Mouse (Mus musculus) induced T-regulatory cell, adult 2 months (primary cell): ENCODE results near the gene Clec18a.
"Not testable (repeated sequence)": the region's sequence is repeated elsewhere in the genome, so short reads cannot be mapped to it uniquely, and the experiment has no call there.

Experiments
- DNase-seq: peaks from one replicate; pipeline ENCODE4 v3.0.0-alpha.2; 2012; ENCODE audit warnings: low read depth

The Clec18a gene

GRCm38 (mm10) chr8:111092326-111092725, at the start of gene Clec18a:
Gene Clec18a, minus strand, starts transcription at chr8:111092426.
- DNase-seq: not testable (repeated sequence)

DNA sequence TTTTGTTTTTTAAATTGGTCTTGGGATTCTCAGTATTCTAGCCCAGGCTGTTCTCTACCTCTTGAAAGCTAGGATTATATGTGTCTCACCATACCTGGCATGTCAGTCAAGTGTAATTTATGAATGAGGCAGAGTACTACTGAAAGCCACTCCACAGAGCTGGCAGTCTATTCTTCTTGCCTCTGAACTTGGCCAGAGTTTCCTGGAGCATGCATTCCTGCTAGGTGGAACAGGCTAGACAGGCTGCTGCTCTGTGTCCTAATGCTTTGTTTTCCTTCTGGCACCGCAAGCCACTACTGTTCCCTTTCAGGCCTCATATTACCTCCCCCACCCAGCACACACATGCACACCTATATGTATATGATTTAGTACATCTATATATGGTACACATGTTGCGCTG, 38.5 kb upstream of the Clec18a start:
- DNase-seq: no peak

GRCm38 (mm10) chr8:111119481-111119880, 27.3 kb upstream of the Clec18a start:
- DNase-seq: no peak

- DNase-seq: no peak
Observed at GRCm38 (mm10) chr8:111114891-111115290, 22.7 kb upstream of the Clec18a start.

DNA sequence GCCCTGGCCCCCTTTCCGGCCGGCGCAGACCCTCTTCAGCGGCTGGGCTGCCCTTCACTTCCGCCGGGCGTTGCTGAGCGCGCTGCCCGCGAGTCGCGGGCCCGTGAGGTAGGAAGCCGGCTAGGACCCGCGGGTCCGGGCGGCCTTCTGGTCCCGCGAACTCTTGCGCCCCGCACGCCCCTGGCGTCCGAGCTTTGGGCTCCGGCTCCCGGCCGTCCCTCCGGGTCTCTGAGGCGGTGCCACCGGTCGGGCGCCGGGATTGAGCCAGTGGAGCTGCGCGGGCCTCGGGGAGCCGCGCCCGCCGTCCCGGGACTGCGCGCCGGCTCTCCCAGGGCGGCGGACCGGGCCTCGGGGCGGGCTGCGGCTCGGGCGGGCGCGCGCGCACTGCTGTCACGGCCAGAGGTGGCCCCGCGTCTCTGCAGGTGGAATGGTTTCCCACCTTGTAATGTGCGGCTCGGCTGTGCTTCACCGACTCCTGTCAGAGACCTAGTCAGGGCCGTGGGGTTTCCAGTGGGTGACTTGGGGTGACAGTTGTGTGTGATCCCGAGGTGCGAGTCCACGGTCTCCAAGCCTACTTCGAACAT, 2.6 kb upstream of the Clec18a start:
- peak; percentile 59 for DNase-seq

- peak; percentile 94 for DNase-seq
Observed at GRCm38 (mm10) chr8:111093865-111094718, 1.9 kb upstream of the Clec18a start, which contains the start of gene Pdpr. Gene Pdpr, plus strand, starts transcription at chr8:111094630.

DNA sequence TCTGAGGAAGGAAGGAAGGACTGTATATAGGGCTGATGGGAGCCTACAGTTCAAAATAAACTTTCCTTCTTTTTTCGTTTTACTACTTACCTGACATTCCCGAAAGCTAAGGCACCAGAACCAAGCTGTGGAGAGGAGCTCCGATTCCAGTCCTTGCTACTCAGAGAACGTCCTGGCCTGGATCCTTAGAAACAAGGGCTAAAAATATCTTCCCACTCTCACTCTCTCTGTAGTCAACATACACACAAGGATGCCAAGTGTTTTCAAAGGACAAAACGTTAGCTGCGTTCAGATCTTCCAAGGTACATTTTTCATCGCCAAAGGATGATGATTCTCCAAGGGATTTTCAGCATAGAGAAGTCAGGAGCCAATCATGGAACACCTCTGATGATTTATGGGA, 520 bp downstream of the Clec18a start:
- no peak for DNase-seq

DNA sequence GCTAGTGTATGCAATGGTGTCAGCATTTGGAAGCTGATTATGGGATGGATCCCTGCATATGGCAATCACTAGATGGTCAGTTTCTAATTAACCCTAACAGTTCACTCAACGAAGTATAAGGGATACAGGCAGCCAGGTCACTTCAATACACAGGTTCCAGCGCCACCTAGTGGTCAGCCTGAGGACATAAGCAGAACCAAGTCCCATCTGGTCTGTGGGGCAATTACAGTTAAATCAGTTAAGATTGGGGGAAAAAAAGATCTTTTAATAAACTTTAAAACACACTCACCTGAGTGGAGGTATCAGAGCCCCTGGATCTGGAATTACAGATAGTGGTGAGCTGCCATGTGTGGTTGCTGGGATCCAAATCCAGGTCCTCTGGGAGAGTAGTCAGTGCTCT, 2.1 kb downstream of the Clec18a start:
- peak; percentile 88 for DNase-seq

DNA sequence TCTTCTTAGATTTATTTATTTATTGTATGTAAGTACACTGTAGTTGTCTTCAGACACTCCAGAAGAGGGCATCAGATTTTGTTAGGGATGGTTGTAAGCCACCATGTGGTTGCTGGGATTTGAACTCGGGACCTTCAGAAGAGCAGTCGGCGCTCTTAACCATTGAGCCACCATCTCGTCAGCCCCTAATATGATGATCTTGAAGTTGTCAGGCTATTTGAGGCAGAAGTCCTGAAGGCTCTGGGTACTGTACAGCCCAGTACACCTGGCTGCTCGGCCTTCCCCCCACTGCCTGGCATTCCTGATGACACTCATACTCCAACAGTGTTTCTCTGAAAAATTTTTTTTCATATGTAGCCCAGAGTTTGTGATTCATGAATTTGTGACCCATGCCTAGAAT, 8.3 kb downstream of the Clec18a start:
- not testable (repeated sequence) for DNase-seq

GRCm38 (mm10) chr8:111081580-111082258, 10.5 kb downstream of the Clec18a start:
- no peak for DNase-seq

- no peak for DNase-seq
Observed at GRCm38 (mm10) chr8:111079861-111080271, 12.4 kb downstream of the Clec18a start.

GRCm38 (mm10) chr8:111079461-111079860, 12.8 kb downstream of the Clec18a start:
- DNase-seq: no peak

- DNase-seq: no peak
Observed at GRCm38 (mm10) chr8:111075926-111076325, 16.3 kb downstream of the Clec18a start.

- DNase-seq: not testable (repeated sequence)
Observed at GRCm38 (mm10) chr8:111068660-111069059, 23.6 kb downstream of the Clec18a start.

GRCm38 (mm10) chr8:111067439-111067838, 24.8 kb downstream of the Clec18a start:
- DNase-seq: no peak

DNA sequence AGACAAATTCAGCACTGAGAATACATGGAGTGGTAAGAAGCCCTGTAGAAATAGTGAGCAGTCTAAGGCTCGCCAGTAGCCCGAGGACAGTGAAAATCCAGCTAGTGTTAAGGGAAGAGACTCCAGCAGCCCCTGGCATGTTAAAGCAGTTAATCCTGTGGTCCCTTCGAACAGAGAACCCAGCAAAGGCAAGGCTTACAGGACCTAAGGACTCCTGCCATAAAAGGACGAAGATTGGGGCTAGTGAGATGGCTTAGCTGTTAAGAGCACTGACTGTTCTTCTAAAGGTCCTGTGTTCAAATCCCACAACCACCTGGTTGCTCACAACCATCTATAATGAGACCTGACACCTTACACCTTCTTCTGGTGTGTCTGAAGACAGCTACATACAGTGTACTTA, 25.9 kb downstream of the Clec18a start:
- DNase-seq: no peak

GRCm38 (mm10) chr8:111062893-111063292, 29.3 kb downstream of the Clec18a start:
- DNase-seq: peak; percentile 32

DNA sequence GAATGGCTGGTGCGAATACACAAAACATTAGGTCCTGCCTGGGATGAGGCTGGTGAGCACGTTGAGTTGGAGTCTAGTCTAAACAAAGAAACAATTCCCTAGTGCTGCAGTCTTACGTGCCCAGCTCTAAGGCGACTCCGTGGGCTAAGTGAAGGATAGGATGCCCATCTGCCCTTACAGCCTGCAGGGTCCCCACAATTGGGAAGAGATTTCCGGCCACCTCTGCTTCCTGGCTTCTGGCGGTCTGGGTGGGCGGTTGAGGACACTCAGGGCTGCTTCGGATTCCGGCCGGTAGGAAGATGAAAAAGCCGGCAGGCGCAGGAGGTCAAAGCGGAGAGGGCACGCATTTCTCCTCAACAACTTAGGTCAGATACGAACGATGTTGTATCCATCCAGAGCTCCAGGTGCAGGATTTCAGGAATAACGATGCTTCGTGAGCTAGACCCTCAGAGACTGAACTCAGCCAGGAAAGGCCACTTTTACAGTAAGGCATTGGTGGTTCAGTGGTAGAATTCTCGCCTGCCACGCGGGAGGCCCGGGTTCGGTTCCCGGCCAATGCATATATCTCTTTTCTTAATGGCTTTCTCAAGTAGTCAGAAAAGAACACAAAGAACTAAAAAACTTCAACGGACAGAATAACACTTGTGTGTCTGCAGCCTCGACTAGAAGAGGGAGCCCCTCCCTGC, 30.0 kb downstream of the Clec18a start:
- DNase-seq: peak; percentile 80

DNA sequence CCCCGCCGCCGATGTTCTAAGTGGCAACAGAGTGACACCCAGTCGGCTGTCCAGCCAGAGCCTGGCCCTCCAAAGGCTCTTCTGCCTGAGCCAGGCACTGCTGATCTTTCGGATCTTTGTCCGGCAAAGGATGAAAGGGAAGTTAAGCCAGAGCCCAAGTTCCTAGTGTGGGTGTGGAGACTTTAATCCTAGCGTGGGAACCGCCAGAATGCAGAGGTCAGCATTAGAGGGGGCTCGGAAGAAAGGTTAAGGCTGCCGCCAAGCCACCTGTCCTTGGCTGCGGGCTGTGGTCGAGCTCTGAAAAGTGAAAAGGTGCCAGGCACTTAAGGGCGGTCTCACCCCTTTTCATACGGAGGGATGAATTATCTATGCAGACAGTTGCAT, 30.5 kb downstream of the Clec18a start:
- DNase-seq: no peak

DNA sequence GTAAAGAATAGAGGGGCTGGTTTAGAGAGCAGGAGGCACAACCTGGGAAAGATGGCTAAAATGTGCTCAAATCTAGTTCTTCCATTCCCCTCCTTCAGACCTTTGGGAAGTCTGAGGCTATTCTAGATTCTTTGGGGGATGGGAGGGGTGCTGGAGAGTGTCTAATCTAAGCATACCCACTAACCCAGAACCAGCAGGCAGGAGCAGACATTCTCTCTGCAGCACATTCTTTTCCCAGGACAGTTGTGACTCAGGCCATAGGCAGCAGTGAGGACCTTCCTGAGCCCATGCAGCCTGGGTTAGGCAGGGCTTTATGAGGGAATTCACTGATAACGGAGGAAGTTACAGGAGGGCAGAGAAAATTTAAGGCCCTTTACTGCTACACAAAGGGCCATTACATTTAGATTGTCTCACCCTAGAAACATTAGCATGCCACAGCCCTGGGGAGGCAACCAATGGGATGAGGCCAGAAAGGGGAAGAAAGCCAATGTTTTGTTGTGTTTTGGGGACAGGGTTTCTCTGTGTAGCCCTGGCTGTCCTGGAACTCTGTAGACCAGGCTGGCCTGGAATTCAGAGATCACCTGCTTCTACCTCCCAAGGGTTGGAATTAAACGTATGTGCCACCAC, 33.2 kb downstream of the Clec18a start:
- DNase-seq: no peak

DNA sequence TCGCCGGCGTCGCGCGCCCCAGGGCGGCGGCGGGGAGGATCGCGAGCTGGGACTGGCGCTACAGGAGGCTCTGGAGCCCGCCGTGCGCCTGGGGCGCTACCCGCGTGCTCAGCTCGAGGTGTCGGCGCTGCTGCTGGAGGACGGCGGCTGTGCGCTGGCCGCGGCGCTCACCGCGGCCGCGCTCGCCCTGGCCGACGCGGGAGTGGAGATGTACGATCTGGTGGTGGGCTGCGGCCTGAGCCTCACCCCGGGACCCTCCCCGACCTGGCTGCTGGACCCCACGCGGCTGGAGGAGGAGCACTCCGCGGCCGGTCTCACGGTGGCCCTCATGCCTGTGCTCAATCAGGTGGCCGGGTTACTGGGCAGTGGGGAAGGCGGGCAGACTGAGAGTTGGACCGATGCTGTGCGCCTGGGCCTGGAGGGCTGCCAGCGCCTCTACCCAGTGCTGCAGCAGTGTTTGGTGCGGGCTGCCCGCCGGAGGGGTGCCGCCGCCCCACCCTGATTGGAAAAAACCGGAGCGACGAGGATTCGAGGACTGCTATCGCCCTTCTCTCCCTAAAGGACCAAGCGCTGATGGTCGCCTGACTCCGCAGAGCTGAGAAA, 35.4 kb downstream of the Clec18a start:
- DNase-seq: no peak
